Mouse (Mus musculus) heart, postnatal 14 days (tissue): ENCODE results near the gene Gsg1l. TPM values are rescaled to one million over a fixed set of nuclear protein-coding genes. Genes with fewer than 3 reads are reported as not detected.

Experiments used
- DNase-seq, 2 experiments: peaks; one replicate each; pipeline ENCODE4 v3.0.0; 2021 to 2022
- intact Hi-C: fragments of 180-260 bp; cut with DNase I; formaldehyde crosslinking; loops from one replicate; pipeline ENCODE4 v1.15.1; 2025
- long read RNA-seq, 2 experiments: library from polyadenylated mRNA; stranded (forward); transcript quantifications; one replicate each; pipeline ENCODE4 v2.0.0; 2021
- total RNA-seq, 2 experiments: library from RNA; stranded (reverse); gene quantifications; 2 replicates each; pipeline ENCODE4 v1.2.3; 2021

The Gsg1l gene
- 10 to 100 TPM; 10.3 to 10.7 TPM for total RNA-seq
- long read RNA-seq, experiment 1, transcript Gsg1l-201 (7 exons, 3,923 nt): major isoform, 27 of 32 reads
- long read RNA-seq, experiment 1, partial matches to known transcripts: 3 of 32 reads
- long read RNA-seq, experiment 1, other reads (novel, unspliced or antisense): 2 of 32 reads
- long read RNA-seq, experiment 2, transcript Gsg1l-201 (7 exons, 3,923 nt): major isoform, 10 of 15 reads
- long read RNA-seq, experiment 2, partial matches to known transcripts: 1 of 15 reads
- long read RNA-seq, experiment 2, other reads (novel, unspliced or antisense): 4 of 15 reads

DNA sequence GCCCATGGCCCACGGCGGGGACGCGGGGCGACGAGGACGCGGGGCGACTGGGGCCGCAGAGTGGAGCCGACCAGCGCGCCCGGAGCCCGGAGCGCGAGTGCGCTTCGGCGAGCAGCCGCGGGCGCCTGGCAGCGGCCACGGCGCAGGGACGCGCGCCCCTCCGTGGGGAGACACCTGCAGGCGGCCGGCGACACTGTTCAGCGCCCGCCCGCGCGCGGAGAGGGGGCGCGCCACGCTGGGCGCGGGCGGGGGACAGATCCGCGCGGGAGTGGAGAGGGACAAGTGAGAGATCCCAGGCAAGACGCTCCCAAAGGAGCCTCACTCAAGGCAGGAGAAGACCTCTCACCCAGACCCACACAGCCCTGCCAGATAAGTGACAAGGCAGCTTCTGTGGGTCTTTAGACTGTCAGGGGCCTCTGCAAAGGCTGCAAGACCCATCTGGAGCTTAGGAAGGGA, at the start of gene Gsg1l:
Gene Gsg1l, minus strand, starts transcription at position 126 of the 456 bp plus-strand sequence.
- intact Hi-C loops: loop anchor here (2.0 kb wide), 2 partner anchors 262 to 334 kb away; no protein-coding TSS in a partner anchor
- DNase-seq: peak; percentile 46 to 54

- peak in 1 of 2 experiments; percentile 11 for DNase-seq
- intact Hi-C loops: no loop called here
These were observed 45.5 kb upstream of the Gsg1l start for GRCm38 (mm10) chr7:126127673-126128072.

GRCm38 (mm10) chr7:126126502-126126901, 44.3 kb upstream of the Gsg1l start:
- intact Hi-C loops: no loop called here
- DNase-seq: no peak

GRCm38 (mm10) chr7:126121533-126121932, 39.3 kb upstream of the Gsg1l start:
- DNase-seq: no peak
- intact Hi-C loops: no loop called here

- intact Hi-C loops: no loop called here
- DNase-seq: no peak
These were observed 37.6 kb upstream of the Gsg1l start for GRCm38 (mm10) chr7:126119819-126120218.

DNA sequence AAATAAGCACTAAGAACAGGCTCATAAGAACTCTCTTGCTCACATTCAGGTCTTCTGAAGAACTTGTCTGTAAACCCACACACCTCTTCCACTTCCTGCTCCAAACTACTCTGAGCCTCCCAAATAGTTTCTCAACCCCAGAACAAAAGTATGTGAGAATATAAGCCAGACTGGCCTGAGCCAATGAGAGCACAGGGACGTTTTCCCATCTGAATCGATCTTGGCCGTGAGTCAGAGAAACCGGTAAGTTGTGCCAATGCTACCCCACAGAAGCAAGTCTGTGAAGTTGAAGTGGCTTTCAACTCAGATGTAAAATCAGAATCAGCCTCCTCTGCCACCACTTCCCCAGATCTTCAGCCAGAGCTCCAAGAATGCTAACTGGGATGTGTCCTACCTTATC, 31.1 kb upstream of the Gsg1l start:
- intact Hi-C loops: no loop called here
- no peak for DNase-seq

DNA sequence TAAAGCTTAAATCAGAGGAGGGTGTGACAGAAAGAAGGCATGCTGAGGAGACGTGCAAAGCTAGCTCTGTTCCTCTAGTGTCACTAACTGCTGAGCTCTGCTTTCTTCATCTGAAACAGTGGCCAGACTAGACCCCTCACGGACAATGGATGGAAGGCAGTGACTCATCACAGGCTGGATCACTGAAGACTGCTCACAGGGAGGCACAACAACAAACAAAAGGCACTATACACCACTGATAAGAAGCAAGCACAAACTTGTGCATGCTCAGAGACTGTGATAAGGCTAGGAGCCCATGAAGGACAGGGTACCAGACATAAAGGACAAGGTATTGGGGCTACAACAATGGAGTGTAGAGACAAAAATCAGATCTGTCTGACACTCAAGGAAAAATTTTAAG, 29.0 kb upstream of the Gsg1l start:
- intact Hi-C loops: no loop called here

DNA sequence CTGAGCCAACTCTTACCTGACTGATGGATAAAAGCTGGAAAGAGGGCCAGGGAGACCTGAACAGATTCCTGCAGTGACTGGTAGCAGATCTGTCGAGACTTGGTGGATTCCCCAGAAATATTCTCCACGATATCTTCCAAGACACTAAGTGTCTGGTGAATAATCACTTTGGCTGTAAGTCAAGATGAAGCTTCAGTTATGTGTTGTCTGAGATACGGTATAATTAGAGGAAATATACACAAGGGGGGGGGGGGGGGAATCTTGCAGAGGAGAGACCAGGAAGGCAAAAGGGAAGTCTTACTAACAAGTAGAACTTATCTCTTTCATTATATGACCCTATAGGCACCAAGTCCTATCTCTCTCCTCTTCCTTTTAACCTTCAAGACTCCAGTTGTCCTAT, 27.7 kb upstream of the Gsg1l start:
- intact Hi-C loops: no loop called here

More for the DNA sequence above, 29.0 kb upstream of the Gsg1l start:
- no peak for DNase-seq

DNA sequence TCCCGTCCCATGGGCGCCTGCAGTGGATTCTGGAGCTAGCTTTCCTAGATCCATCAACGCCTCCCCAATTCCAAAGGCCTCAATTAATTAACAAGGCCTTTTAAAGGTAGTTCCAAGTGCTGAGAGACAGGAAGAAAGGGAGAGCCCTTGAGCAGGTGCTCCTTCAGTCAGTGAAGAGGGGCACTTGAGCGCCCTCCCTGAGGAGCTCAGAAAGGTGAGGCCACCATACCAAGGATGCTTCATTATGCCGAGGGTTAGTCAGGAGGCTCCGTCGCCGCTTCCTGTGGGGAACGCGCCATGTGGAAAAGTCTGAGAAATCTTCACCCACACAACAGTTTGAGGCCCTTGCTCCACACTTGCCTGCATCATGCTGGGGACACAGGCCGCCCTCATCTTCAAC, 18.2 kb upstream of the Gsg1l start:
- DNase-seq: no peak
- intact Hi-C loops: no loop called here

More for the DNA sequence above, 27.7 kb upstream of the Gsg1l start:
- DNase-seq: no peak

- intact Hi-C loops: no loop called here
These were observed 17.6 kb upstream of the Gsg1l start for GRCm38 (mm10) chr7:126099835-126100234.

DNA sequence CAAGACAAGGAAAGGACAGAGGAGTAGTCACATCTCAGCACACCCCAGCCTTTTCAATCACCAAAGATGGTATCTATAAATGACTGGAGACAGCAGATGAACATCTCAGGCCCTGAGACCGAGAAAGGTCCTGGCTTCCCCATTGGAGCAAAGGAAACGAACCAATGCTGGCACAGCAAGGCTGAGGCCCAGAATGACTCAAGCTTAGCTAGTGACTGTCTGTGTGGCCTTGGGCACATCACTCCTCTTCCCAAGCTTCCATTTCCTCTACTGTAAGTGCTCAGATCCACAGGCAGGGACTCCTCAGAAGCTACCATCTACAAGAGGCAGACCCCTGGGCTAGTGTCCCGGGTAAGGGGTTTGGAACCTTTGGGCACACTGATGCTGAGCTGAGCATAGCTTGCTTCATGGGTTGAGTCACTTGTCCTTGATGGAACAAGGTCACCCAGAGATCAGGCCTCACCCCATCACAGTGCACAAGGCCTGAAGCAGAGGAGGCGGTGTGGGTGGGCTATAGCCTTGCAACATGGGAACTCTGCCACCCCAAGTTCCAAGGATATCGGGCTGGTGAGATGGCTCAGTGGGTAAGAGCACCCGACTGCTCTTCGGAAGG, 17.1 kb upstream of the Gsg1l start:
- intact Hi-C loops: no loop called here
- no peak for DNase-seq

More at GRCm38 (mm10) chr7:126099835-126100234, 17.6 kb upstream of the Gsg1l start:
- DNase-seq: no peak

DNA sequence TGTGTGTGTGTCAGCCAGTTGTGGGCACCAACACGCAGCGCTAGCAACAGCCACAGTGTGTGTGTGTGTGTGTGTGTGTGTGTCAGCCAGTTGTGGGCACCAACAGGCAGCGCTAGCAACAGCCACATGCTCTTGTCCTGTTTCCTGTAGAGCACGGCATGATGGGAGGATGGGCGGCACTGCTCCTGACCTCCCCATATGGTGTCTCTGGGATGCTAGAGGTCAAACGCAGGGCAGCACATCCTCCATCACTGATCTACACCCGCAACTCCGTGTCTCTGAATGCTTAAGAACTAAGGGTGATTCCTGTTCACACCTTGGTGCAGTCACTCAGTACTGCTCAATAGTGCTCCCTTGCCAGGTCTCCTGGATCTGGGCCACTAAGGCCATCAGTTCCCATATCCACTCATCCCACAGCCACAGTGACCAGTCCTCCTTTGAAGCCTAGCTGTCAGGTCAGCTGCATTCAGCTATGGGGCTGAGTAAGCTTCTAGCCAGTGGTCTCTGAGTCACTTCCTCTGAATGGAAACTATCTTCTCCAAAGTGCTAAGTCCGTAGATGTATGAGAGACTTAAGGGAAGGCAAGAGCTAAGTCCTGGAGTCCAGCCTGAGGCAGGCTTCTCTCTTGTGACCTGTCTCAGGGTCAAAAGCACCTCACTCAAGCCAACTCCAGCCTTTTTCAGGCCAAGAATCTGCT, 15.2 kb upstream of the Gsg1l start:
- no peak for DNase-seq
- intact Hi-C loops: no loop called here

DNA sequence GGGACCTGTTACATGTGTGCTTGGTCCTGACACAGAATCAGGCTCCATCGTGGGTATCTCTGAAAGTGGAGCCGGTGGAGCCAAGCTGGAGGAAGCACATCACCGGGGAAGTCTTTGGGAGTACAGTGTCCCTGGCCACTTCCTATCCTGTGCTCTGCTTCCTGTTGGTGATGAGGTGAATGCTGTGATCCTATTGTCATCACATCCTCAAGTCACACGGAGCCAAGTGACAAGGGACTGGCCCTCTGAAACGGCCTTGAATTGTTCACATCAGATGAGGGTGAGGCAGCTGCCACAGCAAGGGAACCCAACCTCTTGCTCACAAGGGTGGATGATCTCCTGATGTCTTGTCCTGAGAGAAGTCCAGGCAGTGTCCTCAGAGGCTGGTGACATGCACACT, 14.4 kb upstream of the Gsg1l start:
- intact Hi-C loops: no loop called here
- no peak for DNase-seq

DNA sequence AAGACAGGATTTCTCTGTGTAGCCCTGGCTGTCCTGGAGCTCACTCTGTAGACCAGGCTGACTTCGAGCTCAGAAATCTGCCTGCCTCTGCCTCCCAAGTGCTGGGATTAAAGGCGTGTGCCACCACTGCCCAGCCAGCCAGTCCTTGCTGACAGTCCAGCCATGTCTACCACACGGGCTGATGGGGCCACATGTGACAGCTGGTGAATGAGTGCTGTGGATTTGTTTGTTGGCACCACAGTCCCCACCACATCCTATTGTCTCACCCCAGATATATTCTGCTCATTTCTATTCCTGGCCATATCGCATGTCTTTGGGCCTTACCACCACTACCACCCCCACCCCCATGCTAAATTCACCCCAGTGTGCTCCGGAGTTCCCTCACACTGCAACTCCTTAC, 12.5 kb upstream of the Gsg1l start:
- intact Hi-C loops: no loop called here
- DNase-seq: no peak

DNA sequence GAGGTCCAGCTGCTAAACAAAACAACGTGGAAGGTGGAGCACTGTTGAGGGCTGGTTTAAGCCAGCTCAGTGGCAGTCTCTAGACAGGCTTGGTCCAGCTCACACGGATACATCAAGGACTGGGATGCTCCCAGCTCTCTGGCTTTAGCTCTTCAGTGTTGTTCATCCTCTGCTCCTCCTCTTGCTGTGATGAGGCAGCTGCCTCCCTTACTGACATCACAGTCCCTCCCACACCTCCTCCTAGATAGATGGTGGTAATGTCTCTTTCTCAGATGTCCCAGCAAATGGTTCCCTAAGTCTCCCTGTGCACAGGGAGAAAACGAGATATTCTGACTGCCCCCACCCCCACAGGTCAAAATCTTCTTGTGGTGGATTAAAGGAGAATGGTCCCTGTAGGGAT, 11.0 kb upstream of the Gsg1l start:
- DNase-seq: no peak
- intact Hi-C loops: no loop called here

GRCm38 (mm10) chr7:126089782-126090181, 7.6 kb upstream of the Gsg1l start:
- intact Hi-C loops: loop anchor here (5.0 kb wide), 1 partner anchor 322 kb away; no protein-coding TSS in a partner anchor
- DNase-seq: peak; percentile 55 to 79

DNA sequence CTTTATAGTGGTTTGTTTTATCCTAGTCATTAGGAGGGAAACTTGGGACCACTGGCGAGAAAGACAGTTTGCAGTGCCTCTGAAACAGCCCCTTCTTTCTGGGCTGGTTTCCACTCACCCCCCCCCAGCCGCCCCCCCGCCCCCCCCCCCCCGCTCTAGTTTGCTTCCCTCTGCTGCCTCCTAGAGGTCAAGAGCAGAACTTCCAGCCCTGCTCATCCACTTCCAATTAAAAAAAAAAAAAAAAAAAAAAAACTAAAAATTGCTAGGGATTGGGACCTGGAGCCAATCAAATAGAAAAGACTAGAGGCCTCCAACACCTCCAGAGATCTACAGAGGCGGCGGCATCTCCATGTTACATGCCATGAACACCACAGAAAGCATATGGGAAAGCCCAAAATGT, 5.9 kb upstream of the Gsg1l start:
- peak in 1 of 2 experiments; percentile 42 for DNase-seq
- intact Hi-C loops: loop anchor here (5.0 kb wide), 1 partner anchor 321 kb away; no protein-coding TSS in a partner anchor

- DNase-seq: no peak
- intact Hi-C loops: loop anchor here (2.0 to 5.0 kb wide), 2 partner anchors 320 to 413 kb away; no protein-coding TSS in a partner anchor
These were observed 5.4 kb upstream of the Gsg1l start for GRCm38 (mm10) chr7:126087602-126088001.

DNA sequence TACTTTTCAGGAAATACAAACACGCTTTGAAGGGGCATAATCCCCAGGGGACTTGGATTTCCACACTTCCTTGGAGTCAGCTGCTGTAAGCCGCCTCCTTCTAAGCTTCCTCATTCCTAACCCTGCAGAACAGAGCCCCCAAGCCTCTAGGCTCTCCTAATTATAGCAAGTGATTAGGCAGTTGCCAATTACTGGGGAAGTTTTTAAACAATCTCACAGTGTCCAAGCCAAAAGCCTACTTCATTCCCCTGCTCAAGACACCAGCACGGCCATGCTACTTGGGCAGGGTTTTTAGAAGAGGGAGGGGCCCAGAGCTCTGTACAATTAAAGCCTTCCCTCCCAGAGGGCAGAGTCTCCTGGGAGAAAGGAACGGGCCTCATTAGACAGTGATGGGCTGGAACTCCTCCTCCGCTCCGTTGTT, 4.1 kb upstream of the Gsg1l start:
- intact Hi-C loops: loop anchor here (2.0 to 5.0 kb wide), 2 partner anchors 319 to 412 kb away; no protein-coding TSS in a partner anchor
- DNase-seq: no peak

DNA sequence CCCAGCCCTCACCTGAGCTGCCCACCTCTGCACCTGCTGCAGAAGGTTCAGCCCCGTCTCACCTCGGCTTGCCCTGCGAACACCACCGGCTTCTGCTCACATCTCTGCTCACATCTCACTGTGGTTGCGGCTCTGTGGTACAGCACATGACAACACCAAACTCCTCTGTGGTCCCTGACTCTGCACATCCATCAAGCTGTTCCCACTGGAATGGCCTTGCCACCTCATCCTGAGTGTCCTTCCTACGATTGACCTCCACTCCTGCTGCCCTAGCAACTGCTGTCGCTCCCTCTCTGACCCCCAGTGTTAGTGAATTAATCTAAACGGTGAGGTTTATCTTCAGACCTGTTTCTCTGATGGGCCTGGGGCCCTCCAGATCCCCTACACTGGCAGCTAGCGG, 2.9 kb upstream of the Gsg1l start:
- DNase-seq: no peak
- intact Hi-C loops: loop anchor here (5.0 kb wide), 1 partner anchor 318 kb away; no protein-coding TSS in a partner anchor

- DNase-seq: no peak
- intact Hi-C loops: loop anchor here (2.0 kb wide), 2 partner anchors 263 to 335 kb away; no protein-coding TSS in a partner anchor
These were observed 1.8 kb upstream of the Gsg1l start for GRCm38 (mm10) chr7:126083980-126084348.
